Mouse (Mus musculus) lung, postnatal 0 days (tissue): ENCODE results near the gene Fmnl3.

Experiments used
- CTCF ChIP-seq: IDR thresholded peaks from 2 replicates; pipeline ENCODE4 v1.5.1; 2016; ENCODE audit warnings: antibody characterized with exemption, mild to moderate bottlenecking
- EP300 ChIP-seq: IDR thresholded peaks from 2 replicates; pipeline ENCODE4 v1.6.1; 2016; ENCODE audit warnings: antibody characterized with exemption, mild to moderate bottlenecking, control low read depth

GRCm38 (mm10) chr15:99344148-99344870 is 26.0 kb downstream of the Fmnl3 start:
- TF ChIP-seq CTCF (no peak), EP300 (no peak)
